Mouse (Mus musculus) heart, embryonic 12.5 days (tissue): Measurements from ENCODE around the gene Fggy. TPM values are rescaled to one million over a fixed set of nuclear protein-coding genes. Genes with fewer than 3 reads are reported as not detected.

Experiments
- ATAC-seq: fragments of 200-750 bp; cut with Nextera tagmentation; 2 replicates; pipeline ENCODE4 v1.8.0; 2017; ENCODE audit warnings: moderate TSS enrichment, moderate library complexity; ENCODE audit not compliant: insufficient number of reproducible peaks, low FRiP score
- H3K27ac ChIP-seq: fragments of 300-500 bp; sonication (generic); 2 replicates; pipeline ENCODE4 v1.5.1; 2016; ENCODE audit warnings: mild to moderate bottlenecking, moderate library complexity; ENCODE audit not compliant: poor library complexity, severe bottlenecking
- H3K27me3 ChIP-seq: fragments of 300-500 bp; sonication (generic); replicated peaks from 2 replicates; pipeline ENCODE4 v1.6.1; 2016; ENCODE audit warnings: mild to moderate bottlenecking, moderate library complexity
- H3K36me3 ChIP-seq: fragments of 300-500 bp; sonication (generic); 2 replicates; pipeline ENCODE4 v1.6.1; 2016; ENCODE audit warnings: mild to moderate bottlenecking, moderate library complexity
- H3K4me1 ChIP-seq: fragments of 300-500 bp; sonication (generic); replicated peaks from 2 replicates; pipeline ENCODE4 v1.6.1; 2016; ENCODE audit warnings: mild to moderate bottlenecking
- H3K4me2 ChIP-seq: fragments of 300-500 bp; sonication (generic); 2 replicates; pipeline ENCODE4 v1.6.1; 2016; ENCODE audit warnings: mild to moderate bottlenecking, moderate library complexity
- H3K4me3 ChIP-seq: fragments of 300-500 bp; sonication (generic); 2 replicates; pipeline ENCODE4 v1.5.1; 2016; ENCODE audit warnings: mild to moderate bottlenecking
- H3K9ac ChIP-seq: fragments of 300-500 bp; sonication (generic); 2 replicates; pipeline ENCODE4 v1.6.1; 2016; ENCODE audit warnings: mild to moderate bottlenecking, moderate library complexity
- H3K9me3 ChIP-seq: fragments of 300-500 bp; sonication (generic); replicated peaks from 2 replicates; pipeline ENCODE4 v1.6.1; 2016; ENCODE audit warnings: mild to moderate bottlenecking, moderate library complexity
- WGBS: fragments of 180-500 bp; shearing (Covaris S2); methylation state at CpG from one replicate; pipeline ENCODE4 v1.1.7; 2016; 5-methylcytosine and 5-hydroxymethylcytosine counted together
- polyA plus RNA-seq: library from polyadenylated mRNA; unstranded; fragments of >200 nt; fragmentation: Nextera tagmentation; extraction: Ambion mirVana; gene quantifications from 2 replicates; pipeline ENCODE4 v1.2.1, GENCODE M21; 2016

Fggy gene
- polyA plus RNA-seq, 1 experiment from 2014 or later, result 5.8 TPM

GRCm38 (mm10) chr4:95915628-95916579 is 358.6 kb downstream of the Fggy start:
- WGBS, result 59% methylated on average over 8 of the region's 8 CpGs
- Histone ChIP-seq H3K9ac (no peak overlapping the region), H3K4me3 (no peak overlapping the region)

GRCm38 (mm10) chr4:95917703-95918102 is 360.4 kb downstream of the Fggy start:
- WGBS, result 76% methylated on average over 6 of the region's 6 CpGs
- no peak overlapping the region for H3K4me3 ChIP-seq
- H3K27ac ChIP-seq, result no peak overlapping the region
- H3K4me1 ChIP-seq, result peaks cover 7% of the 10 kb centered on the region
- H3K9me3 ChIP-seq, result no peaks in the 10 kb centered on the region
- H3K9ac ChIP-seq, result no peak overlapping the region
- no peak for ATAC-seq
- no peak overlapping the region for H3K4me2 ChIP-seq
- no peaks in the 10 kb centered on the region for H3K36me3 ChIP-seq
- H3K27me3 ChIP-seq, result no peaks in the 10 kb centered on the region

More at GRCm38 (mm10) chr4:95915628-95916579, 358.6 kb downstream of the Fggy start:
- no peaks in the 10 kb centered on the region for H3K36me3 ChIP-seq
- H3K27ac ChIP-seq, result no peak overlapping the region
- H3K9me3 ChIP-seq, result no peaks in the 10 kb centered on the region
- H3K4me1 ChIP-seq, result peaks cover 7% of the 10 kb centered on the region
- ATAC-seq, result no peak
- no peaks in the 10 kb centered on the region for H3K27me3 ChIP-seq
- no peak overlapping the region for H3K4me2 ChIP-seq

- Histone ChIP-seq H3K9ac (no peak overlapping the region), H3K27ac (no peak overlapping the region), H3K9me3 (no peaks in the 10 kb centered on the region), H3K4me2 (no peak overlapping the region), H3K4me1 (peaks cover 5% of the 10 kb centered on the region), H3K27me3 (no peaks in the 10 kb centered on the region), H3K4me3 (no peak overlapping the region), H3K36me3 (no peaks in the 10 kb centered on the region)
- WGBS, result 59% methylated on average over 4 of the region's 4 CpGs
- no peak for ATAC-seq
Observed at GRCm38 (mm10) chr4:95920448-95920847, 363.1 kb downstream of the Fggy start.

GRCm38 (mm10) chr4:95924210-95925184 is 367.2 kb downstream of the Fggy start:
- no peaks in the 10 kb centered on the region for H3K36me3 ChIP-seq
- no peak overlapping the region for H3K4me2 ChIP-seq
- no peak overlapping the region for H3K27ac ChIP-seq
- no peaks in the 10 kb centered on the region for H3K4me1 ChIP-seq
- WGBS, result 15% methylated on average over 7 of the region's 7 CpGs
- no peaks in the 10 kb centered on the region for H3K9me3 ChIP-seq
- no peaks in the 10 kb centered on the region for H3K27me3 ChIP-seq
- ATAC-seq, result no peak
- no peak overlapping the region for H3K4me3 ChIP-seq
- no peak overlapping the region for H3K9ac ChIP-seq

GRCm38 (mm10) chr4:95928846-95929245 is 371.5 kb downstream of the Fggy start:
- no peak overlapping the region for H3K9ac ChIP-seq
- H3K36me3 ChIP-seq, result no peaks in the 10 kb centered on the region
- H3K4me3 ChIP-seq, result no peak overlapping the region
- no peak overlapping the region for H3K4me2 ChIP-seq
- H3K27me3 ChIP-seq, result no peaks in the 10 kb centered on the region
- H3K9me3 ChIP-seq, result no peaks in the 10 kb centered on the region
- no peak overlapping the region for H3K27ac ChIP-seq
- 79% methylated on average over 1 of the region's 1 CpGs for WGBS
- no peak for ATAC-seq
- H3K4me1 ChIP-seq, result no peaks in the 10 kb centered on the region

- Histone ChIP-seq H3K4me2 (no peak overlapping the region), H3K27ac (no peak overlapping the region), H3K9ac (no peak overlapping the region), H3K27me3 (no peaks in the 10 kb centered on the region), H3K4me1 (no peaks in the 10 kb centered on the region), H3K4me3 (no peak overlapping the region), H3K9me3 (no peaks in the 10 kb centered on the region), H3K36me3 (no peaks in the 10 kb centered on the region)
- ATAC-seq, result no peak
- WGBS, result 73% methylated on average over 1 of the region's 1 CpGs
Observed at GRCm38 (mm10) chr4:95929936-95930335, 372.6 kb downstream of the Fggy start.

- H3K4me2 ChIP-seq, result no peak overlapping the region
- H3K9ac ChIP-seq, result no peak overlapping the region
- H3K4me1 ChIP-seq, result no peaks in the 10 kb centered on the region
- H3K27ac ChIP-seq, result no peak overlapping the region
- no peak for ATAC-seq
- H3K27me3 ChIP-seq, result no peaks in the 10 kb centered on the region
- H3K36me3 ChIP-seq, result no peaks in the 10 kb centered on the region
- WGBS, result 58% methylated on average over 2 of the region's 2 CpGs
- H3K4me3 ChIP-seq, result no peak overlapping the region
- no peaks in the 10 kb centered on the region for H3K9me3 ChIP-seq
Observed at GRCm38 (mm10) chr4:95931331-95931730, 374.0 kb downstream of the Fggy start.

GRCm38 (mm10) chr4:95933801-95934356 is 376.6 kb downstream of the Fggy start:
- Histone ChIP-seq H3K9me3 (no peaks in the 10 kb centered on the region), H3K4me2 (no peak overlapping the region), H3K27ac (no peak overlapping the region), H3K36me3 (no peaks in the 10 kb centered on the region), H3K4me1 (no peaks in the 10 kb centered on the region), H3K27me3 (no peaks in the 10 kb centered on the region), H3K4me3 (no peak overlapping the region), H3K9ac (no peak overlapping the region)
- 79% methylated on average over 9 of the region's 9 CpGs for whole genome bisulfite sequencing
- no peak for ATAC-seq

GRCm38 (mm10) chr4:95934384-95935035 is 377.2 kb downstream of the Fggy start:
- Histone ChIP-seq H3K4me3 (no peak overlapping the region), H3K4me2 (no peak overlapping the region), H3K36me3 (no peaks in the 10 kb centered on the region), H3K4me1 (no peaks in the 10 kb centered on the region), H3K27ac (no peak overlapping the region), H3K9ac (no peak overlapping the region), H3K27me3 (no peaks in the 10 kb centered on the region), H3K9me3 (no peaks in the 10 kb centered on the region)
- ATAC-seq, result no peak
- 80% methylated on average over 4 of the region's 4 CpGs for WGBS

- ATAC-seq, result no peak
Observed at GRCm38 (mm10) chr4:95938701-95939100, 381.4 kb downstream of the Fggy start.

More at GRCm38 (mm10) chr4:95938701-95939100, 381.4 kb downstream of the Fggy start:
- no peaks in the 10 kb centered on the region for H3K27me3 ChIP-seq
- H3K27ac ChIP-seq, result no peak overlapping the region
- H3K9me3 ChIP-seq, result no peaks in the 10 kb centered on the region
- H3K4me1 ChIP-seq, result no peaks in the 10 kb centered on the region
- no peak overlapping the region for H3K9ac ChIP-seq
- no peak overlapping the region for H3K4me2 ChIP-seq
- 84% methylated on average over 3 of the region's 3 CpGs for WGBS
- H3K4me3 ChIP-seq, result no peak overlapping the region
- H3K36me3 ChIP-seq, result no peaks in the 10 kb centered on the region
